Mouse (Mus musculus) spleen, adult 2 months (tissue): ENCODE data around the gene Fam174b. TPM values are rescaled to one million over a fixed set of nuclear protein-coding genes. Genes with fewer than 3 reads are reported as not detected.

ENCODE experiments used
- DNase-seq, 2 experiments: peaks; one replicate each; pipeline versions ENCODE4 v3.0.0 to v3.0.0-alpha.2; 2012 to 2021; ENCODE audit warnings: low spot score in 2 of 2, low read depth in 1 of 2
- H3K27ac ChIP-seq: fragments of 200-500 bp; 2 replicates; pipeline ENCODE4 v1.5.1; 2012; ENCODE audit warnings: low read length, inconsistent platforms; ENCODE audit not compliant: insufficient read depth
- H3K27me3 ChIP-seq: fragments of 200-500 bp; 2 replicates; pipeline ENCODE4 v1.6.1; 2012; ENCODE audit warnings: mild to moderate bottlenecking, moderate library complexity, low read length, inconsistent platforms; ENCODE audit not compliant: control insufficient read depth, insufficient read depth
- H3K36me3 ChIP-seq: fragments of 200-500 bp; 2 replicates; pipeline ENCODE4 v1.6.1; 2012; ENCODE audit warnings: mild to moderate bottlenecking, low read length, inconsistent platforms; ENCODE audit not compliant: control insufficient read depth, insufficient read depth
- H3K4me1 ChIP-seq: fragments of 200-500 bp; 2 replicates; pipeline ENCODE4 v1.6.1; 2011; ENCODE audit warnings: inconsistent platforms; ENCODE audit not compliant: control insufficient read depth, insufficient read depth, insufficient read length
- H3K4me3 ChIP-seq: fragments of 200-500 bp; 2 replicates; pipeline ENCODE4 v1.5.1; 2011; ENCODE audit warnings: mild to moderate bottlenecking, inconsistent platforms; ENCODE audit not compliant: insufficient read depth, insufficient read length; ENCODE audit errors: extremely low read depth
- CTCF ChIP-seq: fragments of 200-500 bp; IDR thresholded peaks from 2 replicates; pipeline ENCODE4 v1.5.1; 2011; ENCODE audit warnings: mild to moderate bottlenecking, inconsistent platforms; ENCODE audit not compliant: insufficient read depth, insufficient read length, insufficient replicate concordance; ENCODE audit errors: extremely low read depth
- POLR2A ChIP-seq: fragments of 200-500 bp; IDR thresholded peaks from 2 replicates; pipeline ENCODE4 v1.6.1; 2011; ENCODE audit warnings: low read depth, low read length, inconsistent platforms
- WGBS: fragments of 180-500 bp; shearing (Covaris S2); methylation state at CpG from one replicate; pipeline ENCODE4 v1.1.7; 2018; 5-methylcytosine and 5-hydroxymethylcytosine counted together
- polyA plus RNA-seq: library from polyadenylated mRNA; depleted of rRNA; stranded (reverse); fragments of >200 nt; gene quantifications from 2 replicates; pipeline ENCODE4 v1.2.3, GENCODE M21; 2012; rRNA removed

Gene Fam174b
- polyA plus RNA-seq, 1 experiment, result 6.8 TPM

DNA sequence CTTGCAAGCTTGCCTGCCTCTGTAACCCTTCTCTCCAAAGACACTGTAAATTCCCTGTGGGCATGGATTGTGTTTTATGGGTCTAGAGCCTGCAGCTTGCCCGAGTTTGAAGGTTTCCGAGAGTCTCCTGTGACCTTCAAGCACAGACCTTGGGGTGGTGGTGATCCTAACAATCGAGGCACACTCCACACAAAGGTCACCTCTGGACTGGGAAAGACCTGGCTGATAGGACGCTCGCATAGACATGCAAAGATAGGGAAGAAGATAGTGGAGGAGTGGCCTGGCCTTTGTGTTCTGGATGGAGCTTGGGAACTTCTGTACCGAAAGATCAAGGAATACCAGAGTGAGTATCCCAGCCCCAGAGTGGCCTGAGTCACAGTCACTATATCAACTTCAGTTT lies 72.1 kb downstream of the Fam174b start:
- WGBS, result 78% methylated on average over 6 of the region's 6 CpGs
- Histone ChIP-seq H3K4me3 (no peak overlapping the region), H3K4me1 (no peaks in the 10 kb centered on the region), H3K36me3 (no peaks in the 10 kb centered on the region), H3K27ac (no peak overlapping the region), H3K27me3 (no peaks in the 10 kb centered on the region)
- no peak for DNase-seq
- TF ChIP-seq CTCF, result no peak
- TF ChIP-seq POLR2A, result no peak

- Histone ChIP-seq H3K27ac (no peak overlapping the region), H3K4me1 (no peaks in the 10 kb centered on the region), H3K36me3 (no peaks in the 10 kb centered on the region), H3K27me3 (no peaks in the 10 kb centered on the region), H3K4me3 (no peak overlapping the region)
- no peak for DNase-seq
- TF ChIP-seq CTCF, result no peak
- no peak for TF ChIP-seq POLR2A
- 89% methylated on average over 4 of the region's 4 CpGs for WGBS
These were observed 73.8 kb downstream of the Fam174b start for GRCm38 (mm10) chr7:73813887-73814286.

GRCm38 (mm10) chr7:73814454-73814853 lies 74.4 kb downstream of the Fam174b start:
- TF ChIP-seq POLR2A (no peak), CTCF (no peak)
- H3K36me3 ChIP-seq, result no peaks in the 10 kb centered on the region
- no peaks in the 10 kb centered on the region for H3K4me1 ChIP-seq
- no peaks in the 10 kb centered on the region for H3K27me3 ChIP-seq
- 94% methylated on average over 7 of the region's 7 CpGs for WGBS
- H3K4me3 ChIP-seq, result no peak overlapping the region
- no peak overlapping the region for H3K27ac ChIP-seq
- DNase-seq, result no peak

DNA sequence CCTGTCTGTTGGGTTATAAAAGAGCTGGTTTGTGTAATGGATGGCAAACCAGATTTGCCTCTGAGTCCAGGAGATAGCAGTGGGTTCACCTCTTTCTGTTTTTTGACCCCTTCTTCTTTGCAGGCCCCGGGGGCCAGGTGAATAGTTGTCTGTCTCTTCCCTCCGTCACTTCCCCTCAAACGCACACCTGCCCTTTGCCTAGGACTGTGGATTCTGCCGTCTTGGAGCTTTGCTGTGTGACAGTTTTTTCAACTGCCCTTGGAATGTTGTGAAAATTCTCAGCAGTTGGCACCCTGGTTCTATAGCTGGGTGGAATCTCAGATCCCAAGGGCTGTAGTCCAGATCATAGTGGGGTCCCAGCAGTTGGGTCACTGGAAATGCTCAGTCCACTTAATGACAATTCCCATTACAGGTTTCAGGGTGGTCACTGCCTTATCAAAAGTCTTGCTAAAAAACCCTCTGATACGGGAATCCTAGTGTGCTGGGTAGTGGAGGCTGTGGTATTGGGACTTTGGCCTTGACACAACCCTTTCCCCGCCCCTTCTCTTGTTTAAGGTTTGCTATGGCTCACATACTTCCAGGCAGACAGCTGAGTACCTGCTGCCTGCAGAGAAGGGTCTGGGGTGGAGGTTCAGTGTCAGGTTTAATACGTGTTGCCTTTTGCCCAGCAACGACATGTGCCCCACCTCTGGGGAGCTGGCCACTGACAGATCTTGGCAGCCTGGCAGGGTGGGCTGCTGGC lies 76.3 kb downstream of the Fam174b start:
- Histone ChIP-seq H3K27ac (no peak overlapping the region), H3K27me3 (no peaks in the 10 kb centered on the region), H3K36me3 (no peaks in the 10 kb centered on the region), H3K4me3 (no peak overlapping the region), H3K4me1 (no peaks in the 10 kb centered on the region)
- 84% methylated on average over 8 of the region's 8 CpGs for WGBS
- no peak for DNase-seq
- no peak for TF ChIP-seq CTCF
- no peak for TF ChIP-seq POLR2A

- 82% methylated on average over 17 of the region's 17 CpGs for WGBS
- H3K27ac ChIP-seq, result no peak overlapping the region
- no peak overlapping the region for H3K4me3 ChIP-seq
- H3K4me1 ChIP-seq, result no peaks in the 10 kb centered on the region
- no peak for DNase-seq
- no peaks in the 10 kb centered on the region for H3K36me3 ChIP-seq
- TF ChIP-seq CTCF (no peak), POLR2A (no peak)
- H3K27me3 ChIP-seq, result no peaks in the 10 kb centered on the region
These were observed 79.3 kb downstream of the Fam174b start for GRCm38 (mm10) chr7:73819366-73819765.

Other genes with a start within 250 kb of the Fam174b start
- gene Chd2, start 198.5 kb upstream of the Fam174b start, polyA plus RNA-seq, result 48.6 and 52.5 TPM in 2 replicates